Mouse (Mus musculus) skeletal muscle tissue, adult 2 months (tissue): ENCODE measurements at regions not wholly inside any gene's neighbourhood (a gene's known extent, or its start where the extent isn't known, plus 50 kb on each side); places are given as distances from the start of the nearest gene placed in this dataset.
"Not testable (repeated sequence)": the region's sequence is repeated elsewhere in the genome, so short reads cannot be mapped to it uniquely, and the experiment has no call there.

Source experiments
- DNase-seq: peaks from one replicate; pipeline ENCODE4 v3.0.0-alpha.2; 2012; ENCODE audit warnings: low read depth, low spot score

- no peak for DNase-seq
Measured at GRCm38 (mm10) chr5:134046086-134046485, 53.4 kb upstream of the Castor2 start.

DNA sequence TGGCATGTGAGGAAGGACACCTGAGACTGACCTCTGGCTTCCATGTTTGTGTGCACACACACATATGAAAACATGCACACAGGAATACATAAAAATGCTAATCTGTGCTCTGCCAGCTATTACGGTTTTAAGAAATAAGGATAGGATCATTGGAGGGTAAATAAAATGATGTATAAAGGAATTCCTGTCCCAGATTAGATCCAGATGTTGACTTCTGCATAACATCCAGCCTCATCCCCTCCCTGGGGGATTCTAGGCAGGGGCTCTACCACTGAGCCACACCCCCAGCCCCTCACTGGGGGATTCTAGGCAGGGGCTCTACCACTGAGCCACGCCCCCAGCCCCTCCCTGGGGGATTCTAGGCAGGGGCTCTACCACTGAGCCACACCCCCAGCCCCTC, 56.6 kb upstream of the Castor2 start:
- not testable (repeated sequence) for DNase-seq

- DNase-seq: peak; percentile 13
Measured at GRCm38 (mm10) chr5:134027316-134027966, 72.1 kb upstream of the Castor2 start.

- DNase-seq: no peak
Measured at GRCm38 (mm10) chr5:134019651-134020432, 79.7 kb upstream of the Castor2 start.

GRCm38 (mm10) chr5:134014257-134015163, 85.0 kb upstream of the Castor2 start:
- DNase-seq: peak; percentile 71

GRCm38 (mm10) chr5:134013206-134013605, 86.3 kb upstream of the Castor2 start:
- DNase-seq: no peak

GRCm38 (mm10) chr5:134009843-134010242, 89.7 kb upstream of the Castor2 start:
- DNase-seq: no peak

GRCm38 (mm10) chr5:134007127-134007771, 92.3 kb upstream of the Castor2 start:
- peak; percentile 22 for DNase-seq

DNA sequence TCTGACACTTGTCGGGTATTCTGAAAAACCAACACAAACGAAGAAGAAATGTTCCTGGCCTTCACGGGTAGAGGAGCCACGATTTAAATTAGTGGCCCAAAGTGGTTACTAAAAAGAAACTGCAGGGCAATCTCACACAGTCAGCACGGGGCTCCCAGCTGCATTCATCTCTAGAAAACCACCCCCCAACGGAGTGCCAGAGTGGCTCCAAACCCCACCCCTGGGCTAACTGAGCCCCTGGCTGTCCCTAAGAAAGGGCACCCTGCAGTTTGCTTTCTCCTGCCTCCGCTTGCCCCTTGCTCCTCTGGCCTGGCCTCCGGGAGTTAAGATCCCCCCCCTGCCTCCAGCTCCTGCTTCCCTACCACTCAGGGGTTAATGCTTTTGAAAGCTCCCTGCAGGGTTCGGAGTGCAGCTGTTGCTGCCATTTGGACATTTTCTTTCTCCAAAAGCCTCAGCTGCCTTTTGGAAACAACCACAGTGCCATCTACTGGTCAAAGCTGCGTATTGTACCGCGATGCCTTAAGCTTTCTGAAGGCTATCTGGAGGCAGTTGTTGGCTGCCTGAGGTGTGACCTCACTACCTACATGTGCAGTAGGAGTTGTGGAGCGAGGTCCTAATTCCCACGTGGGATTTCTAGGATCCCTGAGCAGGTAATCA, 92.9 kb upstream of the Castor2 start:
- peak; percentile 85 for DNase-seq

DNA sequence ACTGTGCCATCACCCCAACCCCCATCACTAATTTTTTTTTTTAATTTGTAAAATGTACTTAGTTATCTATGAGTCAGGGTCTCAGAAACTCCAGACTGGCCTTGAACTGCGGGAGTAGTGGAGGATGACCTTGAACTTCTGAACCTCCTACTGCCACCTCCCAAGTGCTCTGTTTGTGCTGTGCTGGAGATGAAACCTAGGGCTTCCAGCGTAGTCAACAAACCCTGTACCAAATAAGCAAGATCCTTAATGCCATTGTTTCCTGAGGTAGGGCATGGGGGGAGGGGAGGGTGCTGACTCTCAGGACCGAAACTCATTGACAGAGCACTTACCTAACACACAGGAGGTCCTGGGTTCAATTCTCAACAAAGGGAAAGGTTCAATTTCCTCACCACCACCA, 93.5 kb upstream of the Castor2 start:
- no peak for DNase-seq

DNA sequence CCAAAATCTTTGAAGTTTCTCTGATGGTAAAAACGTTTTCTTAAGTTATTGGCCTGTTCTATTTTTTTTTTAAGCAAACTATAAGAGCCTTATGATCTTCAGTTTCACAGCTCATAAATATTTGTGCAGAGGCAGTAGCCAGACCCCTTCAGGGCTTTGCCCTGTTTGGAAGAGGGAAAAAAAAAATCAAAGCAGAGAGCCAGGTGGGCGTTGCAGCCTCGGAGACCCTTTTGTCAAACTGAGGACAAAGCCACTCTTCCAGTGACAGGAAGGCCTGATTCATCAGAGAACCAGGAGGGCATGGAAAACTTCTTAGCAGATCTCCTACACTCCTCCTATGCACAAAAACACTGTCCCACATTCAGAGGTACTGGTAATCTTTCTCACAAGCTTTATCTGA, 99.4 kb upstream of the Castor2 start:
- no peak for DNase-seq

GRCm38 (mm10) chr5:133999698-134000097, 99.8 kb upstream of the Castor2 start:
- no peak for DNase-seq

- no peak for DNase-seq
Measured at GRCm38 (mm10) chr5:133991994-133992393, 107.5 kb upstream of the Castor2 start.

- DNase-seq: peak; percentile 42
Measured at GRCm38 (mm10) chr5:133991556-133991955, 108.0 kb upstream of the Castor2 start.

- DNase-seq: no peak
Measured at GRCm38 (mm10) chr5:133983249-133983966, 116.1 kb upstream of the Castor2 start.

DNA sequence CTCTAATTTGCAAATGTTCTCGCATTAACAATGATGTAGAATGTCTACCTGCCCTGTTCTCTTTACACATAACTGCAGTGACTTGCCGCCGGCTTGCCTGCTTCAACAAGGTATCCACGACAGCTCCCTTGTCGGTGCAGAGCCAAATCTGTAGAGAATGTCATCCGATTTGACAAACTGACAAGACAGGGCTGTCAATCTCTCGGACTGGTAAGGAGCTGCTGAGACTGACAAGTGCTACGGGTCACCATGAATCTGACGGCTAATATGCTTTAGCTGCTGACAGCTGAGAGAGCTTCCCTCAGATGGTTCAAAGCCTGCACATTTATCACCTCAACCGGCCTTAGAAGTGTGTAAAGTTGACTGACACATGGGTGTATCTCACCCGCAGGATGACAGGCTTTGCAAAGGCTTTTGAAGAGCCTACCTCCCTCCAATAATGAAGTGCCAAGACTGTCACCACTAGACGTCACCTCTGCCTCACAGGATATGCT, 129.0 kb upstream of the Castor2 start:
- no peak for DNase-seq

GRCm38 (mm10) chr5:133963301-133963700, 136.2 kb upstream of the Castor2 start:
- peak; percentile 25 for DNase-seq

GRCm38 (mm10) chr5:133940841-133941240, 158.7 kb upstream of the Castor2 start:
- DNase-seq: no peak

DNA sequence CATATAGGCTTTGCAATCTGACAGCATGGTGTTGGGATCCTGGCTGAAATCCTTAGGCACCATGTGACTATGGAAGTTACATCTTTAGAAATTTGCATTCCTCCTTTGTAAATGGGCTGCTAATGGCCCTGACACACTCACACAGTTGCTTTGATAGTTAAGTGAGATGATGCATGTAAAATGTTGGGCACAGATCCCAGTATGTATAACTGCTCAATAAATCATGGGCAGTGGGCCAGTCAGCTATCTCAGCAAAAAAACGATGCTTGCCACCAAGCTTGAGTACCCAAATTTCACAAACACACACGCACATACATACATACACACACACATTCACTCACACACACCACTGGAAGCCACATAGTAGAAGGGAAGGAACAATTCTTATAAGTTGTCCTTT, 159.5 kb upstream of the Castor2 start:
- DNase-seq: no peak
